Mouse (Mus musculus) liver, embryonic 14.5 days (tissue): Measurements from ENCODE around the gene Inpp4a.

ENCODE experiments used
- CTCF ChIP-seq: IDR thresholded peaks from 2 replicates; pipeline ENCODE4 v1.5.1; 2016; ENCODE audit warnings: antibody characterized with exemption, low read depth, control low read depth
- EP300 ChIP-seq: IDR thresholded peaks from 2 replicates; pipeline ENCODE4 v1.6.1; 2016; ENCODE audit warnings: antibody characterized with exemption, low read depth

- no peak for TF ChIP-seq CTCF
- no peak for TF ChIP-seq EP300
Observed at GRCm38 (mm10) chr1:37409647-37410046, 110.0 kb downstream of the Inpp4a start.
